Mouse (Mus musculus): Measurements from ENCODE around the gene Slc7a6. TPM values are rescaled to one million over a fixed set of nuclear protein-coding genes. Genes with fewer than 3 reads are reported as not detected.

Gene Slc7a6
- polyA plus RNA-seq, 1 experiment from 2014 or later: 87.9 TPM

- H3K27me3 ChIP-seq (ENCODE audit: poor library complexity, severe bottlenecking): no peaks in the 10 kb centered on the region
- H3K4me3 ChIP-seq: peak within 1 kb of the TSS; percentile 79
- DNase-seq (ENCODE audit: extremely low spot score, low spot score): peak; percentile 91
- peak within 1 kb of the TSS; percentile 91 for H3K27ac ChIP-seq
- no peaks in the 10 kb centered on the region for H3K9me3 ChIP-seq
- under 1% methylated on average over 52 of the region's 52 CpGs for WGBS
- H3K4me1 ChIP-seq: peaks cover 21% of the 10 kb centered on the region
- H3K36me3 ChIP-seq (replicated peaks): peaks cover 69% of the 10 kb centered on the region
Measured at GRCm38 (mm10) chr8:106210821-106211345, 42.2 kb downstream of the Slc7a6 start, which contains the start of the genes Slc7a6os and Prmt7. TSS of gene Slc7a6os (minus strand) at chr8:106210935. TSS of gene Prmt7 (plus strand) at chr8:106210936.

GRCm38 (mm10) chr8:106211421-106211820, 42.8 kb downstream of the Slc7a6 start:
- 7% methylated on average over 13 of the region's 13 CpGs for WGBS
- peak overlapping the region; percentile 79 for H3K4me3 ChIP-seq
- peak overlapping the region; percentile 91 for H3K27ac ChIP-seq
- DNase-seq (ENCODE audit: extremely low spot score, low spot score): no peak
- peaks cover 21% of the 10 kb centered on the region for H3K4me1 ChIP-seq
- peaks cover 69% of the 10 kb centered on the region for H3K36me3 ChIP-seq (replicated peaks)
- H3K9me3 ChIP-seq: no peaks in the 10 kb centered on the region
- no peaks in the 10 kb centered on the region for H3K27me3 ChIP-seq (ENCODE audit: poor library complexity, severe bottlenecking)

- WGBS: 93% methylated on average over 3 of the region's 3 CpGs
- no peak for DNase-seq (ENCODE audit: extremely low spot score, low spot score)
Measured at GRCm38 (mm10) chr8:106213959-106214358, 45.3 kb downstream of the Slc7a6 start.

GRCm38 (mm10) chr8:106219620-106220019, 51.0 kb downstream of the Slc7a6 start:
- Histone ChIP-seq H3K36me3 (replicated peaks) (peaks cover 98% of the 10 kb centered on the region), H3K27ac (no peak overlapping the region), H3K9me3 (no peaks in the 10 kb centered on the region), H3K4me1 (no peaks in the 10 kb centered on the region), H3K4me3 (no peak overlapping the region), H3K27me3 (ENCODE audit: poor library complexity, severe bottlenecking) (no peaks in the 10 kb centered on the region)
- no peak for DNase-seq (ENCODE audit: extremely low spot score, low spot score)
- WGBS: 96% methylated on average over 3 of the region's 3 CpGs

More at GRCm38 (mm10) chr8:106213959-106214358, 45.3 kb downstream of the Slc7a6 start:
- Histone ChIP-seq H3K4me1 (peaks cover 21% of the 10 kb centered on the region), H3K4me3 (no peak overlapping the region), H3K27me3 (ENCODE audit: poor library complexity, severe bottlenecking) (no peaks in the 10 kb centered on the region), H3K36me3 (replicated peaks) (peaks cover 69% of the 10 kb centered on the region), H3K27ac (no peak overlapping the region), H3K9me3 (no peaks in the 10 kb centered on the region)

GRCm38 (mm10) chr8:106226589-106226988, 57.9 kb downstream of the Slc7a6 start:
- WGBS: 52% methylated on average over 9 of the region's 9 CpGs
- H3K4me1 ChIP-seq: no peaks in the 10 kb centered on the region
- no peaks in the 10 kb centered on the region for H3K9me3 ChIP-seq
- H3K27ac ChIP-seq: no peak overlapping the region
- peak; percentile 35 for DNase-seq (ENCODE audit: extremely low spot score, low spot score)
- peaks cover 92% of the 10 kb centered on the region for H3K36me3 ChIP-seq (replicated peaks)
- no peak overlapping the region for H3K4me3 ChIP-seq
- H3K27me3 ChIP-seq (ENCODE audit: poor library complexity, severe bottlenecking): no peaks in the 10 kb centered on the region

- Histone ChIP-seq H3K27ac (no peak overlapping the region), H3K4me3 (no peak overlapping the region), H3K4me1 (no peaks in the 10 kb centered on the region), H3K9me3 (no peaks in the 10 kb centered on the region), H3K36me3 (replicated peaks) (peaks cover 94% of the 10 kb centered on the region), H3K27me3 (ENCODE audit: poor library complexity, severe bottlenecking) (no peaks in the 10 kb centered on the region)
- DNase-seq (ENCODE audit: extremely low spot score, low spot score): no peak
- 95% methylated on average over 7 of the region's 7 CpGs for WGBS
Measured at GRCm38 (mm10) chr8:106231536-106231935, 62.9 kb downstream of the Slc7a6 start.

- H3K27me3 ChIP-seq (ENCODE audit: poor library complexity, severe bottlenecking): no peaks in the 10 kb centered on the region
- no peak overlapping the region for H3K27ac ChIP-seq
- H3K9me3 ChIP-seq: no peaks in the 10 kb centered on the region
- no peak for DNase-seq (ENCODE audit: extremely low spot score, low spot score)
- no peaks in the 10 kb centered on the region for H3K4me1 ChIP-seq
- H3K36me3 ChIP-seq (replicated peaks): peaks cover 94% of the 10 kb centered on the region
- no peak overlapping the region for H3K4me3 ChIP-seq
- WGBS: 83% methylated on average over 3 of the region's 3 CpGs
Measured at GRCm38 (mm10) chr8:106232751-106233150, 64.1 kb downstream of the Slc7a6 start.

GRCm38 (mm10) chr8:106234567-106235261, 66.1 kb downstream of the Slc7a6 start:
- Histone ChIP-seq H3K4me1 (no peaks in the 10 kb centered on the region), H3K9me3 (no peaks in the 10 kb centered on the region), H3K36me3 (replicated peaks) (peaks cover 94% of the 10 kb centered on the region), H3K4me3 (no peak overlapping the region), H3K27ac (no peak overlapping the region), H3K27me3 (ENCODE audit: poor library complexity, severe bottlenecking) (no peaks in the 10 kb centered on the region)
- no peak for DNase-seq (ENCODE audit: extremely low spot score, low spot score)
- WGBS: 94% methylated on average over 17 of the region's 17 CpGs

GRCm38 (mm10) chr8:106237106-106237505, 68.4 kb downstream of the Slc7a6 start:
- Histone ChIP-seq H3K4me1 (no peaks in the 10 kb centered on the region), H3K9me3 (no peaks in the 10 kb centered on the region), H3K27me3 (ENCODE audit: poor library complexity, severe bottlenecking) (no peaks in the 10 kb centered on the region), H3K36me3 (replicated peaks) (peaks cover 96% of the 10 kb centered on the region), H3K4me3 (no peak overlapping the region), H3K27ac (no peak overlapping the region)
- no peak for DNase-seq (ENCODE audit: extremely low spot score, low spot score)
- WGBS: 93% methylated on average over 5 of the region's 5 CpGs

Other genes starting within 250 kb of the Slc7a6 start
- gene Ctrl, start 235.0 kb upstream of the Slc7a6 start, polyA plus RNA-seq (2016; fragmentation: Nextera tagmentation; extraction: Ambion mirVana): 1.5 and 2.1 TPM in 2 replicates
- 28.9 and 31.5 TPM in 2 replicates for gene Psmb10, start 230.4 kb upstream of the Slc7a6 start, polyA plus RNA-seq (2016; fragmentation: Nextera tagmentation; extraction: Ambion mirVana)
- 0.76 and 1.4 TPM in 2 replicates for gene Lcat, start 225.5 kb upstream of the Slc7a6 start, polyA plus RNA-seq (2016; fragmentation: Nextera tagmentation; extraction: Ambion mirVana)
- 14.9 and 17.8 TPM in 2 replicates for gene Slc12a4, start 202.8 kb upstream of the Slc7a6 start, polyA plus RNA-seq (2016; fragmentation: Nextera tagmentation; extraction: Ambion mirVana)
- not detected in 2 replicates for gene Dpep3, start 189.4 kb upstream of the Slc7a6 start, polyA plus RNA-seq (2016; fragmentation: Nextera tagmentation; extraction: Ambion mirVana)
- 19.4 and 20.5 TPM in 2 replicates for gene Dus2, start 177.5 kb upstream of the Slc7a6 start, polyA plus RNA-seq (2016; fragmentation: Nextera tagmentation; extraction: Ambion mirVana)
- not detected in 2 replicates for gene Dpep2nb, start 162.9 kb upstream of the Slc7a6 start, polyA plus RNA-seq (2016; fragmentation: Nextera tagmentation; extraction: Ambion mirVana)
- 24.0 and 24.7 TPM in 2 replicates for gene Ddx28, start 157.0 kb upstream of the Slc7a6 start, polyA plus RNA-seq (2016; fragmentation: Nextera tagmentation; extraction: Ambion mirVana)
- gene Nfatc3, start 110.0 kb upstream of the Slc7a6 start, polyA plus RNA-seq (2016; fragmentation: Nextera tagmentation; extraction: Ambion mirVana): 6.6 TPM in 2 replicates
- gene Esrp2, start 31.9 kb upstream of the Slc7a6 start, polyA plus RNA-seq (2016; fragmentation: Nextera tagmentation; extraction: Ambion mirVana): 2.0 and 2.6 TPM in 2 replicates
- gene Pla2g15, start 18.5 kb upstream of the Slc7a6 start, polyA plus RNA-seq (2016; fragmentation: Nextera tagmentation; extraction: Ambion mirVana): 12.6 and 14.0 TPM in 2 replicates
- 36.5 and 37.2 TPM in 2 replicates for gene Slc7a6os, start 42.1 kb downstream of the Slc7a6 start, polyA plus RNA-seq (2016; fragmentation: Nextera tagmentation; extraction: Ambion mirVana)
- gene Prmt7, start 42.1 kb downstream of the Slc7a6 start, polyA plus RNA-seq (2016; fragmentation: Nextera tagmentation; extraction: Ambion mirVana): 88.6 and 89.1 TPM in 2 replicates
- gene Smpd3, start 169.1 kb downstream of the Slc7a6 start, polyA plus RNA-seq (2016; fragmentation: Nextera tagmentation; extraction: Ambion mirVana): 5.3 and 6.2 TPM in 2 replicates
- gene Zfp90, start 246.5 kb downstream of the Slc7a6 start, polyA plus RNA-seq (2016; fragmentation: Nextera tagmentation; extraction: Ambion mirVana): 22.3 and 24.5 TPM in 2 replicates

Measured in forebrain, embryonic 10.5 days (tissue).